Mouse (Mus musculus) MEL (cell line): Measurements from ENCODE around the gene Wnt1. TPM values are rescaled to one million over a fixed set of nuclear protein-coding genes. Genes with fewer than 3 reads are reported as not detected.

ENCODE experiments used
- DNase-seq: peaks from one replicate; pipeline ENCODE4 v3.0.0; 2011; ENCODE audit warnings: low read depth, low spot score
- H3K27ac ChIP-seq: 2 replicates; pipeline ENCODE4 v1.5.1; 2012; ENCODE audit warnings: low read depth, mild to moderate bottlenecking, control low read depth, low read length, moderate library complexity; ENCODE audit not compliant: control insufficient read depth
- H3K27me3 ChIP-seq, 2 experiments: fragments of 150-350 bp in 1 of 2; sonication (generic) in 1 of 2; 2 replicates each; pipeline ENCODE4 v1.6.1; 2012; ENCODE audit warnings: low read length in 2 of 2, mild to moderate bottlenecking in 2 of 2, improper control_type of control experiment in 1 of 2, moderate library complexity in 1 of 2; ENCODE audit not compliant: insufficient read depth in 2 of 2, control insufficient read depth in 1 of 2
- H3K36me3 ChIP-seq, 2 experiments: 2 replicates each; pipeline ENCODE4 v1.6.1; 2012 to 2014; ENCODE audit warnings: low read length in 2 of 2, improper control_type of control experiment in 1 of 2, inconsistent platforms in 1 of 2, mild to moderate bottlenecking in 1 of 2; ENCODE audit not compliant: insufficient read depth in 2 of 2, control insufficient read depth in 1 of 2
- H3K4me1 ChIP-seq, 2 experiments: fragments of 150-350 bp in 1 of 2; sonication (generic) in 1 of 2; 2 replicates each; pipeline ENCODE4 v1.6.1; 2012; ENCODE audit warnings: low read length in 2 of 2, improper control_type of control experiment in 1 of 2, mild to moderate bottlenecking in 1 of 2; ENCODE audit not compliant: insufficient read depth in 2 of 2, control insufficient read depth in 1 of 2
- H3K4me3 ChIP-seq, 2 experiments: fragments of 150-350 bp in 1 of 2; sonication (generic) in 1 of 2; 2 replicates each; pipeline ENCODE4 v1.5.1; 2012; ENCODE audit warnings: low read depth in 2 of 2, low read length in 2 of 2, mild to moderate bottlenecking in 2 of 2, moderate library complexity in 2 of 2, control low read depth in 1 of 2, improper control_type of control experiment in 1 of 2; ENCODE audit not compliant: control insufficient read depth in 1 of 2, insufficient read depth in 1 of 2
- H3K79me2 ChIP-seq: 2 replicates; pipeline ENCODE4 v1.6.1; 2012; ENCODE audit warnings: mild to moderate bottlenecking, low read length, moderate library complexity; ENCODE audit not compliant: control insufficient read depth, poor library complexity, insufficient read depth
- H3K9ac ChIP-seq: 2 replicates; pipeline ENCODE4 v1.6.1; 2012; ENCODE audit warnings: low read depth, mild to moderate bottlenecking, control low read depth, low read length, moderate library complexity; ENCODE audit not compliant: control insufficient read depth, poor library complexity, severe bottlenecking
- H3K9me3 ChIP-seq: fragments of 150-350 bp; sonication (generic); replicated peaks from 2 replicates; pipeline ENCODE4 v1.6.1; 2012; ENCODE audit warnings: mild to moderate bottlenecking, low read length, improper control_type of control experiment, moderate library complexity; ENCODE audit not compliant: insufficient read depth
- BHLHE40 ChIP-seq: IDR thresholded peaks from 2 replicates; pipeline ENCODE4 v1.6.1; 2012; ENCODE audit warnings: low read depth, mild to moderate bottlenecking, inconsistent platforms, low read length, improper control_type of control experiment, borderline replicate concordance
- CHD2 ChIP-seq: IDR thresholded peaks from 2 replicates; pipeline ENCODE4 v1.6.1; 2011; ENCODE audit warnings: low read length, improper control_type of control experiment
- CTCF ChIP-seq, 3 experiments: IDR thresholded peaks in 2 of 3; conservative IDR thresholded peaks in 1 of 3; 2 replicates each; pipeline ENCODE4 v1.5.1; 2011 to 2012; ENCODE audit warnings: low read length in 3 of 3, low read depth in 2 of 3, mild to moderate bottlenecking in 2 of 3, improper control_type of control experiment in 1 of 3, inconsistent platforms in 1 of 3, mixed read lengths in 1 of 3, moderate library complexity in 1 of 3; ENCODE audit not compliant: control insufficient read depth in 1 of 3, insufficient read depth in 1 of 3, poor library complexity in 1 of 3, severe bottlenecking in 1 of 3
- E2F4 ChIP-seq: IDR thresholded peaks from 2 replicates; pipeline ENCODE4 v1.6.1; 2011; ENCODE audit warnings: low read depth, low read length, improper control_type of control experiment, borderline replicate concordance
- ELF1 ChIP-seq: IDR thresholded peaks from 2 replicates; pipeline ENCODE4 v1.6.1; 2014; ENCODE audit warnings: low read depth, mild to moderate bottlenecking, inconsistent platforms, low read length, improper control_type of control experiment, moderate library complexity
- EP300 ChIP-seq, 2 experiments: IDR thresholded peaks; 2 replicates each; pipeline ENCODE4 v1.6.1; 2011; ENCODE audit warnings: improper control_type of control experiment in 2 of 2, low read length in 2 of 2, low read depth in 1 of 2, mild to moderate bottlenecking in 1 of 2
- ETS1 ChIP-seq: IDR thresholded peaks from 2 replicates; pipeline ENCODE4 v1.6.1; 2012; ENCODE audit warnings: low read depth, mild to moderate bottlenecking, inconsistent platforms, low read length, improper control_type of control experiment, moderate library complexity
- GABPA ChIP-seq: IDR thresholded peaks from 2 replicates; pipeline ENCODE4 v1.6.1; 2012; ENCODE audit warnings: low read depth, mild to moderate bottlenecking, inconsistent platforms, low read length, improper control_type of control experiment, moderate library complexity
- GATA1 ChIP-seq: IDR thresholded peaks from 2 replicates; pipeline ENCODE4 v1.6.1; 2011; ENCODE audit warnings: low read depth, low read length, improper control_type of control experiment
- HCFC1 ChIP-seq: IDR thresholded peaks from 2 replicates; pipeline ENCODE4 v1.6.1; 2012; ENCODE audit warnings: low read depth, mild to moderate bottlenecking, inconsistent platforms, low read length, improper control_type of control experiment, moderate library complexity
- JUND ChIP-seq: IDR thresholded peaks from 2 replicates; pipeline ENCODE4 v1.6.1; 2011; ENCODE audit warnings: low read depth, mild to moderate bottlenecking, improper control_type of control experiment, low read length
- KAT2A ChIP-seq: conservative IDR thresholded peaks from 2 replicates; pipeline ENCODE4 v1.6.1; 2012; ENCODE audit warnings: low read depth, low read length, improper control_type of control experiment, inconsistent platforms
- MAFK ChIP-seq: IDR thresholded peaks from 2 replicates; pipeline ENCODE4 v1.6.1; 2011; ENCODE audit warnings: low read depth, mild to moderate bottlenecking, low read length, improper control_type of control experiment, borderline replicate concordance
- MAX ChIP-seq: IDR thresholded peaks from 2 replicates; pipeline ENCODE4 v1.6.1; 2011; ENCODE audit warnings: low read length, improper control_type of control experiment
- MEF2A ChIP-seq: IDR thresholded peaks from 2 replicates; pipeline ENCODE4 v1.6.1; 2014; ENCODE audit warnings: low read depth, mild to moderate bottlenecking, inconsistent platforms, low read length, improper control_type of control experiment; ENCODE audit not compliant: poor library complexity, insufficient replicate concordance, severe bottlenecking; ENCODE audit errors: extremely low read depth
- MXI1 ChIP-seq: IDR thresholded peaks from 2 replicates; pipeline ENCODE4 v1.6.1; 2011; ENCODE audit warnings: mild to moderate bottlenecking, low read depth, low read length, improper control_type of control experiment
- MYB ChIP-seq: IDR thresholded peaks from 2 replicates; pipeline ENCODE4 v1.6.1; 2011; ENCODE audit warnings: mild to moderate bottlenecking, low read depth, low read length, improper control_type of control experiment
- MYC ChIP-seq: IDR thresholded peaks from 2 replicates; pipeline ENCODE4 v1.6.1; 2011; ENCODE audit warnings: low read depth, mild to moderate bottlenecking, low read length, improper control_type of control experiment, moderate library complexity
- NELFE ChIP-seq: IDR thresholded peaks from 2 replicates; pipeline ENCODE4 v1.6.1; 2011; ENCODE audit warnings: low read depth, low read length, improper control_type of control experiment
- NRF1 ChIP-seq: IDR thresholded peaks from 2 replicates; pipeline ENCODE4 v1.6.1; 2014; ENCODE audit warnings: low read depth, mild to moderate bottlenecking, inconsistent platforms, low read length, improper control_type of control experiment, moderate library complexity; ENCODE audit not compliant: poor library complexity, insufficient read depth, severe bottlenecking
- POLR2AphosphoS2 ChIP-seq: IDR thresholded peaks from 2 replicates; pipeline ENCODE4 v1.6.1; 2011; ENCODE audit warnings: low read length, improper control_type of control experiment
- POLR2AphosphoS5 ChIP-seq: IDR thresholded peaks from 2 replicates; pipeline ENCODE4 v1.6.1; 2012; ENCODE audit warnings: low read depth, borderline replicate concordance, mild to moderate bottlenecking, inconsistent platforms, low read length, moderate library complexity, mixed read lengths
- RAD21 ChIP-seq: IDR thresholded peaks from 2 replicates; pipeline ENCODE4 v1.6.1; 2011; ENCODE audit warnings: mild to moderate bottlenecking, low read depth, low read length, improper control_type of control experiment
- RCOR1 ChIP-seq: IDR thresholded peaks from 2 replicates; pipeline ENCODE4 v1.6.1; 2012; ENCODE audit warnings: low read depth, mild to moderate bottlenecking, inconsistent platforms, low read length, improper control_type of control experiment
- SIN3A ChIP-seq: IDR thresholded peaks from 2 replicates; pipeline ENCODE4 v1.6.1; 2012; ENCODE audit warnings: low read length, improper control_type of control experiment, inconsistent platforms
- SMC3 ChIP-seq: IDR thresholded peaks from 2 replicates; pipeline ENCODE4 v1.6.1; 2011; ENCODE audit warnings: low read depth, low read length, improper control_type of control experiment
- TAL1 ChIP-seq: IDR thresholded peaks from 2 replicates; pipeline ENCODE4 v1.6.1; 2012; ENCODE audit warnings: mild to moderate bottlenecking, inconsistent platforms, low read length, moderate library complexity, mixed read lengths
- TBP ChIP-seq: IDR thresholded peaks from 2 replicates; pipeline ENCODE4 v1.8.0; 2011; ENCODE audit warnings: low read depth, low read length, improper control_type of control experiment
- TCF12 ChIP-seq: IDR thresholded peaks from 2 replicates; pipeline ENCODE4 v1.6.1; 2014; ENCODE audit warnings: low read depth, mild to moderate bottlenecking, inconsistent platforms, low read length, improper control_type of control experiment, moderate library complexity
- USF2 ChIP-seq, 2 experiments: IDR thresholded peaks; 2 replicates each; pipeline ENCODE4 v1.6.1; 2011 to 2012; ENCODE audit warnings: improper control_type of control experiment in 2 of 2, low read length in 2 of 2, borderline replicate concordance in 1 of 2, inconsistent platforms in 1 of 2, low read depth in 1 of 2, mild to moderate bottlenecking in 1 of 2; ENCODE audit not compliant: insufficient read depth in 1 of 2
- ZC3H11A ChIP-seq: IDR thresholded peaks from 2 replicates; pipeline ENCODE4 v1.6.1; 2012; ENCODE audit warnings: low read depth, mild to moderate bottlenecking, inconsistent platforms, low read length, improper control_type of control experiment
- ZKSCAN1 ChIP-seq: IDR thresholded peaks from 2 replicates; pipeline ENCODE4 v1.6.1; 2012; ENCODE audit warnings: low read depth, mild to moderate bottlenecking, inconsistent platforms, low read length, improper control_type of control experiment, moderate library complexity
- ZMIZ1 ChIP-seq: IDR thresholded peaks from 2 replicates; pipeline ENCODE4 v1.6.1; 2012; ENCODE audit warnings: low read depth, mild to moderate bottlenecking, inconsistent platforms, low read length, improper control_type of control experiment, moderate library complexity
- polyA plus RNA-seq, 2 experiments: library from polyadenylated mRNA; stranded (reverse) in 1 of 2; unstranded in 1 of 2; fragments of >175 nt in 1 of 2; fragments of >200 nt in 1 of 2; gene quantifications; 2 replicates each; pipeline versions ENCODE4 v1.2.1 to v1.2.4; 2012; ENCODE audit warnings: low replicate concordance in 2 of 2, low read depth in 1 of 2; ENCODE audit not compliant: insufficient read length in 2 of 2, insufficient read depth in 1 of 2, missing spikeins in 1 of 2
- total RNA-seq: library from RNA; depleted of rRNA; stranded (reverse); fragments of 300-350 nt; gene quantifications from 2 replicates; pipeline ENCODE4 v1.2.3, GENCODE M21; 2012

Wnt1 gene
- total and polyA plus RNA-seq, 3 experiments: not detected

DNA sequence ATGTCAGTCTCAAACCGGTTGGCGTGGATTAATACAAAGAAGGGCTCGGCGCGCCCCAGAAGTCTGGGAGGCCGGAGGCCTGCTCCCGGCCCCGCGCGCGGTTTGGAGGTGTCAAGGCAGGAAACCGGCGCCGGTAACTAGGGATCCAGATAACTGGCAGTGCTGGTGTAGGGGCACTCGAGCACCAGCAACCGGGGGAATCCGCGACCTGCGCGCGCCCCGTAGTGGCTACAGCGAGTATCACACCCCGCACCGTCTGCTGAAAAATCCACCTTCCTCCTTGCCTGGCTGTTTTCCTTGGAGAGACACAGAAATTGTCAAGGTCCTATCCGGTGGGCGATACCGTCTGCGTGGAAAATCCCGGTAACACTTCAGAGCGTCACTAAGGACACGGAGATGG is 14.4 kb downstream of the Wnt1 start (continued):
- TF ChIP-seq TBP (no peak), POLR2AphosphoS2 (no peak), MAFK (no peak), SIN3A (peak; percentile 79; the same call in 1 of the 2 replicates), USF2 (IDR thresholded peaks at IDR 0.05; ENCODE audit: borderline replicate concordance in 1 of 2, insufficient read depth in 1 of 2, low read depth in 1 of 2, low read length in 2 of 2) (no peak)

DNA sequence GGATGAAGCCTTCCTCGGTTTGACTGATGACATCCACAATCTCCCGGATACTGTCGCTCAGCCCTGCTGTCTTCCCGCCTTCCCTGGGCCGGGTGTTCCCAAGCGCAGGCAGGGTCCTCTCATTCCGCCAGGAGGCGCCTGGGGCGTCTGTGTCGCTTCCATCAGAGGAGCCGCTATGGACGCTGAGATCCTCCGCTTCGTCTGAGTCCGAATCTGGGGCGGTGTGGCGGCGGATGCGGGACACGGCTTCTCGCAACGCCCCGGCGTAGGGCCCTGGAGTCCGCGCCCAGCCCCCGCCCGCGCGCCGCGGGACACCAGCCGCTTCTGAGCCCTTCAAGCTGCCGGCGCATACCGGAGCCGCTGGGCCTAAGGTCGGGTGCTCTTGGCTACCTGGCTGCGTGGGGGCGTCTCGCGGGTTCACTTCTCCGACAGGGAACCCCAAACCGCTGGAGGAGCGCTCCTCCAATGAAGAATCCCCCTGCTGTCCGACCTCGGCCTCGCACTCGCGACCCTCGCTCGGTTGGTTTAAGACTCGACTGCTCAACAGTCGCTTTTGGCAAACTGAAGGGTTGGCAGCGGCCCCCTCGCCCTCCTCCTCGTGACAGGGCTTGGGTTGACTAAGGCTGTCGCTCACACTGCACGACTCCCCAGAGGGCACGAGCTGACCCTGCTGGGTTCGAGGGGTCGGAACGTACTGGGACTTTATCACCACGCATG is 15.8 kb downstream of the Wnt1 start:
- peaks cover 28% of the 10 kb centered on the region for H3K79me2 ChIP-seq
- peaks cover 2 to 12% of the 10 kb centered on the region in 2 experiments; a peak in 2 of 4 replicates for H3K4me1 ChIP-seq
- H3K4me3 ChIP-seq: peak overlapping the region; percentile 58
- no peaks in the 10 kb centered on the region for H3K9me3 ChIP-seq
- no peaks in the 10 kb centered on the region for H3K27me3 ChIP-seq
- H3K9ac ChIP-seq: peak overlapping the region; percentile 85
- DNase-seq: peak; percentile 66
- peak overlapping the region; percentile 73 for H3K27ac ChIP-seq
- peaks cover 0 to 8% of the 10 kb centered on the region in 2 experiments; a peak in 2 of 4 replicates for H3K36me3 ChIP-seq
- no peak for TF ChIP-seq ZC3H11A
- peak; percentile 15; the same call in 1 of the 2 replicates for TF ChIP-seq NELFE
- TF ChIP-seq GABPA: no peak
- no peak for TF ChIP-seq GATA1
- no peak for TF ChIP-seq NRF1
- TF ChIP-seq ETS1: no peak
- no peak for TF ChIP-seq MXI1
- TF ChIP-seq TAL1: no peak
- no peak for TF ChIP-seq MAX
- TF ChIP-seq MYB: no peak
- no peak for TF ChIP-seq BHLHE40
- no peak for TF ChIP-seq POLR2AphosphoS5
- no peak for TF ChIP-seq CHD2
- TF ChIP-seq ELF1: no peak
- 0 out of 2 replicates have a peak, but pooled peaks have one; percentile 47 for TF ChIP-seq TBP
- no peak for TF ChIP-seq JUND
- TF ChIP-seq HCFC1: no peak
- TF ChIP-seq RCOR1: no peak
- TF ChIP-seq MYC: no peak
- no peak for TF ChIP-seq ZMIZ1
- no peak for TF ChIP-seq MAFK
- peak; percentile 19 for TF ChIP-seq SMC3
- TF ChIP-seq MEF2A: peak; percentile 26; the same call in 1 of the 2 replicates
- no peak for TF ChIP-seq RAD21
- no peak for TF ChIP-seq TCF12
- peak in 2 of 3 experiments; percentile 44 to 53; a peak in 5 of 6 replicates for TF ChIP-seq CTCF (IDR thresholded peaks at IDR 0.05 in 2 of 3, conservative IDR thresholded peaks at IDR 0.05 in 1 of 3; ENCODE audit: control insufficient read depth in 1 of 3, insufficient read depth in 1 of 3, low read depth in 2 of 3, low read length in 3 of 3, poor library complexity in 1 of 3, severe bottlenecking in 1 of 3)
- no peak for TF ChIP-seq E2F4
- TF ChIP-seq EP300 (IDR thresholded peaks at IDR 0.05; ENCODE audit: low read depth in 1 of 2, low read length in 2 of 2): no peak
- TF ChIP-seq ZKSCAN1: no peak
- TF ChIP-seq SIN3A: 0 out of 2 replicates have a peak, but pooled peaks have one; percentile 19
- no peak for TF ChIP-seq KAT2A
